Mouse (Mus musculus): ENCODE data around the gene Zbtb14. TPM values are rescaled to one million over a fixed set of nuclear protein-coding genes. Genes with fewer than 3 reads are reported as not detected.

Zbtb14 gene
- total RNA-seq, 4 experiments from 2014 or later, result 9.4 to 11.1 (median 10.3) TPM

DNA sequence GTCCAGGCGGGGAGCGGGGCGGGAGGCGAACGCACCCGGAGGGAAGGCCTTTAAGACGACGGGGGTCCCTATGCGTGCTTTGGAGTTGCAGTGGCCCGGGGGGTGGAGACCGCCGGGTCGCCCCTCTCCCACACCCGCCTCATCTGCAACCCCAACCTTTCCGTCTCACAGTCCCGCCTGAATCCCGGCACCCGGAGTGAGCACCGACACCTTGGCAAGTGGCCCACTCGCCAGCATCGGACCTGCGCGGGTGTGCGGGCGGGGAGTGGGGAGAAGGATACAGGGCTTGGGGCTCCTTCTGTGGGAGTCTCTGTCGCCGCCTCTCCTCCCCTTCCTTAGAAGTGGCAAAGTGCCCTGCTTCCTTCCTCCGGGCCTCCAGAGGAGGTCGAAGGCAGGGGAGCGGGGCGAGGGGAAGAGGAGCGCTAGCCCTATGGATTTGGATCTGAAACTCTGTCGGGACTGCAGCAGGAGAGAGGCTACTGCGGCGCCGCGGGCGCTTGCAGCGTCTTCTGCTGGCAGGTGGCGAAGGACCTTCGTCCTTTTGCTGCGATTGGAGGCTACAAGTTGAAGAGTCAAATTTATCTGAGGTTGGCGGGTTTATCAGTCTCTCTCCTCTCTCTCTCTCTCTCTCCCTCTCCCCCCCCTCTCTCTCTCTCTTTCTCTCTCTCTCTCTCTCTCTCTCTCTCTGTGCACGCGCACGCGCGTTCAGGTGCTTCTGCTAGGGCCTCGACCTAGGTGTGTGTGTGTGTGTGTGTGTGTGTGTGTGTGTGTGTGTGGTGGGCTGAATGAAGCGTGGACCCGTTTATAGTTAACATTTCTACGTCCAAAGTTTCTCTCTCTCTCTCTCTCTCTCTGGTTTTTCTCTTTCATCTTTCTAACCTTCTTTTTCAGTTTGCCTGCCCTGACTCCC, 57.0 kb downstream of the Zbtb14 start:
- DNase-seq (ENCODE audit: low spot score in 2 of 2), result no peak

Other genes starting within 250 kb of the Zbtb14 start
- gene Akain1, start 56.3 kb downstream of the Zbtb14 start, total RNA-seq (2022), result not detected

Measured in gastrocnemius, adult 8-10 months (tissue).